Mouse (Mus musculus) left cerebral cortex, postnatal 25 days (tissue): ENCODE data around the gene Hp. TPM values are rescaled to one million over a fixed set of nuclear protein-coding genes. Genes with fewer than 3 reads are reported as not detected.

ENCODE experiments used
- DNase-seq, 2 experiments: peaks; one replicate each; pipeline ENCODE4 v3.0.0; 2022; ENCODE audit warnings: low spot score in 2 of 2, mixed read lengths in 1 of 2
- intact Hi-C: fragments of 180-260 bp; cut with DNase I; formaldehyde crosslinking; loops from one replicate; pipeline ENCODE4 v1.15.1; 2025
- total RNA-seq, 2 experiments: library from RNA; stranded (reverse); gene quantifications; 2 replicates each; pipeline ENCODE4 v1.2.3; 2021

Gene Hp
- under 1 TPM in 1 of 2 experiments, not detected in 1; 0.57 TPM for total RNA-seq

- no peak for DNase-seq
- intact Hi-C loops: no loop called here
Measured at GRCm38 (mm10) chr8:109578900-109579301, at the start of gene Hp. TSS of gene Hp (minus strand) at chr8:109579172.

GRCm38 (mm10) chr8:109628638-109629037 is 49.7 kb upstream of the Hp start:
- intact Hi-C loops: no loop called here
- peak in 1 of 2 experiments; percentile 67 for DNase-seq

- intact Hi-C loops: no loop called here
- DNase-seq: no peak
Measured at GRCm38 (mm10) chr8:109615569-109615968, 36.6 kb upstream of the Hp start.

DNA sequence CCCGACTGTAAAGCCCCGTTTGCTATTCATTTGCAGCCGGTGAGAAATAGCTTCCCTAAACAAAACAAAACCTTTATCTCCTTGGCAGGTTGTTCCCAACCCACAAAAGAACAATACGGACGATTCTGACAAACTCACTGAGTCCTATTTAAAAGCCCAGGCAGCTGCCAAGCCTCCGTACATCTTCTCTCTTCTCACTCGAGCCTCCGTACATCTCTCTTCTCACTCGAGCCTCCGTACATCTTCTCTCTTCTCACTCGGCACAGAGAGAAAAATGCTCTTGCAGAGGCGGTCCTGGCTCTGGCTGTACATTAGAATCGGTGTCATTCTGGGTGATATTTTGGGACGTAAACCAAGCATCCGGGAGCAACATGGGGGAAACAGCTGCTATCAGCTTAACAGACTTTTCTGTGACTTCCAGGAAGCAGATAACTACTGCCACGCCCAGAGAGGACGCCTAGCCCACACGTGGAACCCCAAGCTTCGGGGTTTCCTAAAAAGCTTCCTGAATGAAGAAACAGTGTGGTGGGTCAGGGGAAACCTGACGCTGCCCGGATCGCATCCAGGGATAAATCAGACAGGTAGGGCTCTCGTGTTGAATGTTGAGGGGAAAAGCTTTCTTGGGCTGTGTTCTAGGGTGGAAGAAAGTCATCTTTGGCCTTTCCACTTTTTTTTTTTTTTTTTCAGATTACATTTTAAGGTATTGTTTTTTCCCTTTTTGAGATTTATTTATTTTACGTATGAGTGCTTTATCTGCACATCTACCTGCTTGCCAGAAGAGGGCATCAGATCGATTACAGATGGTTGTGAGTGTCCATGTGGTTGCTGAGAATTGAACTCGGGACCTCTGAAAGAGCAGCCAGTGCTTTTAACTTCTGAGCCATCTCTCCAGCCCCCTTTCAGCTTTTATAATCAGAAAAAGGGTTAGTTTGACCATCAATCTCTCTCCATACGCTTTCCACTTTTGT is 35.6 kb upstream of the Hp start, which contains the start of gene Pkd1l3:
Pkd1l3 (plus strand) TSS at position 275 of the 968 bp plus-strand sequence.
- peak in 1 of 2 experiments; percentile 58 for DNase-seq
- intact Hi-C loops: no loop called here

GRCm38 (mm10) chr8:109609153-109609502 is 30.2 kb upstream of the Hp start:
- intact Hi-C loops: loop anchor here (2.0 to 5.0 kb wide), 3 partner anchors 44 to 98 kb away; partner anchors contain the start of genes Dhx38, Ist1, Txnl4b and Zfp821
- peak in 1 of 2 experiments; percentile 8 for DNase-seq

GRCm38 (mm10) chr8:109608271-109609152 is 29.5 kb upstream of the Hp start, which contains the start of gene Dhodh:
TSS of gene Dhodh (minus strand) at chr8:109608673.
- DNase-seq: peak; percentile 96 to 99
- intact Hi-C loops: loop anchor here (2.0 to 5.0 kb wide), 3 partner anchors 44 to 99 kb away; partner anchors contain the start of genes Dhx38, Ist1, Txnl4b and Zfp821

GRCm38 (mm10) chr8:109607650-109608049 is 28.7 kb upstream of the Hp start:
- intact Hi-C loops: loop anchor here (2.0 to 5.0 kb wide), 3 partner anchors 43 to 100 kb away; partner anchors contain the start of genes Dhx38, Ist1, Txnl4b and Zfp821
- DNase-seq: peak in 1 of 2 experiments; percentile 9

GRCm38 (mm10) chr8:109606725-109607124 is 27.8 kb upstream of the Hp start:
- intact Hi-C loops: loop anchor here (5.0 kb wide), 2 partner anchors 86 to 101 kb away; partner anchors contain the start of genes Ist1 and Zfp821
- peak in 1 of 2 experiments; percentile 30 for DNase-seq

DNA sequence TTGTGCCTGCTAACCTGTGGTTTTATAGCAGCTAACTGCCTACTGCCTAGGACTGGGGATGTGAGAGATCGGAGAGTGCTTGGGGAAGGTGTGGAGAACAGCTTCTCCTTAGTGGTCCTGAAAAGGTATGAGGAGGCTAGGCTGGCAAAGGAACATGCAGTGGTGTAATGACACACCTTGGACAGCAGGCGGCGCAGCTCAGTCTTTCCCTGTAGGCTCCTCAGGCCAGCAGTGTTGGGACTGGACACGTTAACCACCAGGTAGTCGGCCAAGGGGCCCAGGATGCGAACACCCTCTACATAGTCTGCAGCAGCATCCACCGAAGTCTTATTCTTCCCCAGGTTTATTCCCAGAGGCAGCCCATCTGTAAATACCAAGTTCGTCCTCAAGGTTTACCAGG is 16.9 kb upstream of the Hp start:
- peak; percentile 21 to 29 for DNase-seq
- intact Hi-C loops: no loop called here

GRCm38 (mm10) chr8:109593117-109593788 is 14.3 kb upstream of the Hp start:
- intact Hi-C loops: no loop called here
- peak in 1 of 2 experiments; percentile 32 for DNase-seq

- intact Hi-C loops: no loop called here
- DNase-seq: no peak
Measured at GRCm38 (mm10) chr8:109592164-109592563, 13.2 kb upstream of the Hp start.

DNA sequence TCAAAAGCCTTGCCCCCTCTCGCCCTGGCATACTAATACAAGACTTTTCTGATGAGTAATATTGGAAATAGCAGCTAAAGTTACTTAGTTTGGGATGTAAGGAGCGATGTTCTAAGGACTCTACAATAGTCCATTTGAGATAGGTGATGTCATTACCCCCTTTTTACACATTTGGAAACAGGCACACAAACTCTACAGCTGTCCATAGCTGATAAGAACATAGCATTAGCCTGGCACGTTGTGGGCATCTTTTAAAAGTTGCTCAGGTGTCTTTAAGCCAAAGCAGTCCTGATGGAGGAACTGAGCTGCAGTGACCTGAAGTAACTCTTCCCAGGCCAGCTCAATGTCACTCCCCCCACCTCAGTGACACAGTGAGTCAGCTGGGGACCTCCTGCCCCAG is 12.4 kb upstream of the Hp start:
- intact Hi-C loops: no loop called here

DNA sequence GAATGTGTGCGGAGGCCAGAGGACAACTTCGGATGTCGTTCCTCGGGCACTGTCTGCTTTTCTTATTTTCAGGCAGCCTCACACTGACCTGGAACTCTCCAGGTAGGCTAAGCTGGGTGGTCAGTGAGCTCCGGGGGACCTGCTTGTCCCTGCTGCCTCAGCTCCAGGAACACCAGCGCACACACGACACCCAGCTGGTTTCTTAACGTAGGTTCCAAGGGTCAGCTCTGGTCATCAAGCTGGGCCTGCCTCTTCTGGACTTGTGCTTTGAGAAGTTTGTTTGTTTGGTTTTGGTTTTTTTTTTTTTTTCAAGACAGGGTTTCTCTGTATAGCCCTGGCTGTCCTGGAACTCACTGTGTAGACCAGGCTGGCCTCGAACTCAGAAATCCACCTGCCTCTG is 11.9 kb upstream of the Hp start:
- no peak for DNase-seq
- intact Hi-C loops: no loop called here

More for the DNA sequence above, 12.4 kb upstream of the Hp start:
- no peak for DNase-seq

DNA sequence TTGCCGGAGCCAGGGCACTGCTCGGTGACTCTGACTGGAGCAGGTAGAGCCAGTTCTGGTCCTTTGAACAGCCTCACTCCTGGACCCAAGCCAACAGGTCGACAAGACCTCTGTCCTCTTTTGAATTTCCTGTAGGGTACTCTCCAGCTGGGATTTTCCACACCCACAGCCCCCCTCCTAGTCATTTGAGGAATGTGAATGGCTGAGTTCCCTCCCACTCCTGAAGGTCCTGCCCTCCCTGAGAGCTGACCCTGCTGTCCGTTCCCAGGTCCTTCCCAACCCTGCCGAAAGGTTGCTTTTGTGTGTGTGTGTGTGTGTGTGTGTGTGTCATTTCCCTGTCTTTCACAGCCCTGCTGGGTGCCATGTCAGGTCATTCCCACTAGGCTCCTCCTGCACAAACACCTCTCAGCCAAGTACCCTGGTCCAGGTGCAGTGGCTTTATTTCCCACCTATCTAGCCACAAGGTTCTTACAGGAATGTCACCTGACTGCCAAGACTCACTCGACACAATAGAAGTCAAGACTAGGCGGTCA is 8.1 kb upstream of the Hp start:
- intact Hi-C loops: no loop called here

GRCm38 (mm10) chr8:109585652-109586051 is 6.7 kb upstream of the Hp start:
- intact Hi-C loops: no loop called here
- DNase-seq: no peak

More for the DNA sequence above, 8.1 kb upstream of the Hp start:
- DNase-seq: no peak

- intact Hi-C loops: no loop called here
- no peak for DNase-seq
Measured at GRCm38 (mm10) chr8:109584830-109585229, 5.9 kb upstream of the Hp start.

DNA sequence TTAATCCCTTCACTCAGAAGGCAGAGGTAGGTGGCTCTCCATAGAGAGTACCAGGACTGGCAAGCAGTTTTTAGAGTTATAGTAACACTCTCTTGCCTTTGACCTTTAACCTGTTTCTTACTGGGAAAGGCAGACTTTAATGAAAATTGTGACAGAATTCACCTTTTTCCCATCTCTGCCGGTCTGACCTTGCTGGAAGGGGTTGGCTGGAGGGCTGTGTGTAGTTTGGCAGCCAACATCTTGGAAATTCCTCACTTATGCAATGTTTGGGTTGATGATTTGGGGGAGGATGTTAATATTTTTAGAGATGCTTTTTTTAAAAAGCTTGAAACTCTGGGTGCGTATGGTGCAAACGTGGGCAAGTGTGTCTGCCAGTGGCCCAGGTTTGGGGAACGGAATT is 5.3 kb upstream of the Hp start:
- intact Hi-C loops: no loop called here

GRCm38 (mm10) chr8:109576311-109576710 is 2.7 kb downstream of the Hp start:
- no peak for DNase-seq
- intact Hi-C loops: no loop called here

More for the DNA sequence above, 5.3 kb upstream of the Hp start:
- no peak for DNase-seq

DNA sequence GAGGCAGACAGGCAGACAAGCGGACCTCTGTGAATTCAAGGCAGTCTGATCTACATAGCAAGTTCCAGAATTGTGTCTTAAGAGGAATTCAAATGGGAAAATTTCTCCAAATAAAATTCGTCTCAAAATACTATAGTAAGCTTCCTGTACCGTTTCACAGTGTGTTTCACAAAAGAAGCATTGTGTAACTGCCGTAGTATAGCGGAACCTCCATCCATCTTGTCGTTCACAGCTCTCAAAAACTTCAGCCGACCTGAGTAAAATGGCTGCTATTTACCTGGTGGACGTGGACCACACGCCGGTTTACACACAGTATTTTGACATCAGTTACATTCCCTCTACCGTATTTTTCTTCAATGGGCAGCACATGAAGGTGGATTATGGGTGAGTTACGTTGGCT is 7.8 kb downstream of the Hp start:
- intact Hi-C loops: no loop called here
- DNase-seq: no peak
